In genomic region chr11:95514298-95514861, GRCm38 (mm10) we compare ENCODE assay signal across 8 mouse cellular contexts. TPM values are rescaled to one million over a fixed set of nuclear protein-coding genes. Genes with fewer than 3 reads are reported as not detected.
DNase-seq lines count a peak whose midpoint lies in the region; ATAC-seq and TF ChIP-seq lines count a peak whose summit lies in the region.

TSS of gene Nxph3 (minus strand) at chr11:95514570.

- peak within 1 kb of the TSS; percentile 98 for H3K4me2 ChIP-seq in embryonic facial prominence, embryonic 15.5 days (replicated peaks)
- peak within 1 kb of the TSS; percentile 87 for H3K4me2 ChIP-seq in heart, postnatal 0 days (ENCODE audit: low read depth, low read length)
- peak within 1 kb of the TSS; percentile 99 for H3K4me2 ChIP-seq in lung, embryonic 15.5 days

- peaks cover 19% of the 10 kb centered on the region for H3K27me3 ChIP-seq in embryonic facial prominence, embryonic 15.5 days
- H3K27me3 ChIP-seq in heart, postnatal 0 days (ENCODE audit: control insufficient read depth, insufficient read depth, low read length): peaks cover 53% of the 10 kb centered on the region
- H3K27me3 ChIP-seq in lung, embryonic 15.5 days: peaks cover 64% of the 10 kb centered on the region

- peak within 1 kb of the TSS; percentile 40 for H3K9ac ChIP-seq in embryonic facial prominence, embryonic 15.5 days
- peak within 1 kb of the TSS; percentile 41 for H3K9ac ChIP-seq in heart, postnatal 0 days (replicated peaks; ENCODE audit: low read depth, low read length)
- peak within 1 kb of the TSS; percentile 40 for H3K9ac ChIP-seq in lung, embryonic 15.5 days

- no peak within 1 kb of the TSS for H3K27ac ChIP-seq in bone marrow, adult 2 months (ENCODE audit: control insufficient read depth, insufficient read depth, low read depth, low read length, poor library complexity)
- no peak within 1 kb of the TSS for H3K27ac ChIP-seq in embryonic facial prominence, embryonic 15.5 days (replicated peaks)
- no peak within 1 kb of the TSS for H3K27ac ChIP-seq in heart, postnatal 0 days (ENCODE audit: low read depth)
- no peak within 1 kb of the TSS for H3K27ac ChIP-seq in lung, embryonic 15.5 days

- 2% methylated on average over 63 of the region's 66 CpGs for WGBS in bone marrow, adult 2 months
- WGBS in embryonic facial prominence, embryonic 15.5 days: under 1% methylated on average over 50 of the region's 66 CpGs
- WGBS in heart, postnatal 0 days: under 1% methylated on average over 50 of the region's 66 CpGs
- WGBS in lung, embryonic 15.5 days: under 1% methylated on average over 64 of the region's 66 CpGs

- H3K4me1 ChIP-seq in bone marrow, adult 2 months (ENCODE audit: control insufficient read depth, insufficient read depth, low read length): no peaks in the 10 kb centered on the region
- peaks cover 45% of the 10 kb centered on the region for H3K4me1 ChIP-seq in embryonic facial prominence, embryonic 15.5 days
- H3K4me1 ChIP-seq in heart, postnatal 0 days (ENCODE audit: control insufficient read depth, insufficient read depth): no peaks in the 10 kb centered on the region
- H3K4me1 ChIP-seq in lung, embryonic 15.5 days: peaks cover 22% of the 10 kb centered on the region

- no peak for TF ChIP-seq EP300 in heart, postnatal 0 days (IDR thresholded peaks at IDR 0.05; ENCODE audit: low read depth)

- no peaks in the 10 kb centered on the region for H3K36me3 ChIP-seq in embryonic facial prominence, embryonic 15.5 days
- H3K36me3 ChIP-seq in heart, postnatal 0 days (replicated peaks; ENCODE audit: control insufficient read depth, insufficient read depth, low read length): no peaks in the 10 kb centered on the region
- H3K36me3 ChIP-seq in lung, embryonic 15.5 days: no peaks in the 10 kb centered on the region

- peak; percentile 48; the same call in 1 of the 2 replicates for TF ChIP-seq CTCF in bone marrow, adult 2 months (IDR thresholded peaks at IDR 0.05; ENCODE audit: control insufficient read depth, insufficient read depth, low read length)
- no peak for TF ChIP-seq CTCF in heart, postnatal 0 days (IDR thresholded peaks at IDR 0.05; ENCODE audit: low read depth)

- no peaks in the 10 kb centered on the region for H3K9me3 ChIP-seq in embryonic facial prominence, embryonic 15.5 days (replicated peaks)
- H3K9me3 ChIP-seq in heart, postnatal 0 days (replicated peaks; ENCODE audit: control insufficient read depth, low read length): no peaks in the 10 kb centered on the region
- no peaks in the 10 kb centered on the region for H3K9me3 ChIP-seq in lung, embryonic 15.5 days

- TF ChIP-seq POLR2A in bone marrow, adult 2 months (IDR thresholded peaks at IDR 0.05; ENCODE audit: borderline replicate concordance, control insufficient read depth, low read depth, low read length): no peak

- no peak within 1 kb of the TSS for H3K4me3 ChIP-seq in bone marrow, adult 2 months (replicated peaks; ENCODE audit: control insufficient read depth, low read depth, low read length)
- peak within 1 kb of the TSS; percentile 59 for H3K4me3 ChIP-seq in embryonic facial prominence, embryonic 15.5 days (replicated peaks)
- H3K4me3 ChIP-seq in heart, postnatal 0 days (ENCODE audit: low read depth, low read length): peak within 1 kb of the TSS; percentile 54
- H3K4me3 ChIP-seq in lung, embryonic 15.5 days: peak within 1 kb of the TSS; percentile 54

- peak; percentile 33 for DNase-seq in heart, postnatal 0 days (ENCODE audit: low spot score)
- peak; percentile 54 to 83 for DNase-seq in kidney, postnatal 36 days
- peak; percentile 78 for DNase-seq in ovary, postnatal 36 days (ENCODE audit: low spot score)
- DNase-seq in thymus, postnatal 4 days: peak; percentile 79

- peak; percentile 54 for ATAC-seq in CD4-positive, CD25-positive, alpha-beta regulatory T cell, adult 4 months
- peak; percentile 65 for ATAC-seq in embryonic facial prominence, embryonic 15.5 days (ENCODE audit: insufficient number of reproducible peaks, low FRiP score, low TSS enrichment, low read depth)
- peak; percentile 62 for ATAC-seq in heart, postnatal 0 days (ENCODE audit: insufficient read depth, low read depth)
- ATAC-seq in lung, embryonic 15.5 days (ENCODE audit: borderline replicate concordance, extremely low read depth, low FRiP score, low TSS enrichment): peak; percentile 37; the same call in 1 of the 2 replicates

RNA-seq across cellular contexts. Expression of gene Nxph3, which starts in this region (rescaled TPM):
- polyA plus RNA-seq in CD4-positive, CD25-positive, alpha-beta regulatory T cell, adult 4 months (2017; shearing (Covaris generic)): not detected
- not detected in 2 replicates for polyA plus RNA-seq in bone marrow, adult 2 months (2011; ENCODE audit: insufficient read depth, insufficient read length, low replicate concordance, missing spikeins)
- polyA plus RNA-seq in embryonic facial prominence, embryonic 15.5 days (2015; fragmentation: Nextera tagmentation; extraction: Ambion mirVana): 1.2 and 1.8 TPM in 2 replicates
- total RNA-seq in heart, postnatal 0 days (2014; rRNA removed; ENCODE audit: low replicate concordance): not detected in 2 replicates
- 0.08 and 0.14 TPM in 2 replicates for polyA plus RNA-seq in heart, postnatal 0 days (2015; fragmentation: Nextera tagmentation; extraction: Ambion mirVana)
- 0.29 and 0.31 TPM in 2 replicates for polyA plus RNA-seq in lung, embryonic 15.5 days (2015; fragmentation: Nextera tagmentation; extraction: Ambion mirVana)

Comparison
In these comparisons a context has a peak if more than half of its experiments do, and no peak if none do; other contexts are left out.
1. Peak in ATAC-seq in CD4-positive, CD25-positive, alpha-beta regulatory T cell, adult 4 months; RNA of the gene not detected or under 1 TPM.
2. Peak in DNase-seq, ATAC-seq, H3K4me3 ChIP-seq, H3K9ac ChIP-seq and H3K4me2 ChIP-seq in heart, postnatal 0 days; RNA of the gene not detected or under 1 TPM.
3. Peak in ATAC-seq, H3K4me3 ChIP-seq, H3K9ac ChIP-seq and H3K4me2 ChIP-seq in lung, embryonic 15.5 days; RNA of the gene not detected or under 1 TPM.